Mouse (Mus musculus) C3H10T1/2 (cell line): Measurements from ENCODE around the gene Dnajb2. TPM values are rescaled to one million over a fixed set of nuclear protein-coding genes. Genes with fewer than 3 reads are reported as not detected.

Experiments used
- polyA plus RNA-seq, 2 experiments: library from polyadenylated mRNA; unstranded; fragments of >200 nt; fragmentation: generic; extraction: Trizol; gene quantifications; one replicate each; pipeline ENCODE4 v1.2.1; 2012; ENCODE audit warnings: missing spikeins in 2 of 2

The Dnajb2 gene
- polyA plus RNA-seq: 10 to 100 TPM; 17.9 to 34.8 TPM

DNA sequence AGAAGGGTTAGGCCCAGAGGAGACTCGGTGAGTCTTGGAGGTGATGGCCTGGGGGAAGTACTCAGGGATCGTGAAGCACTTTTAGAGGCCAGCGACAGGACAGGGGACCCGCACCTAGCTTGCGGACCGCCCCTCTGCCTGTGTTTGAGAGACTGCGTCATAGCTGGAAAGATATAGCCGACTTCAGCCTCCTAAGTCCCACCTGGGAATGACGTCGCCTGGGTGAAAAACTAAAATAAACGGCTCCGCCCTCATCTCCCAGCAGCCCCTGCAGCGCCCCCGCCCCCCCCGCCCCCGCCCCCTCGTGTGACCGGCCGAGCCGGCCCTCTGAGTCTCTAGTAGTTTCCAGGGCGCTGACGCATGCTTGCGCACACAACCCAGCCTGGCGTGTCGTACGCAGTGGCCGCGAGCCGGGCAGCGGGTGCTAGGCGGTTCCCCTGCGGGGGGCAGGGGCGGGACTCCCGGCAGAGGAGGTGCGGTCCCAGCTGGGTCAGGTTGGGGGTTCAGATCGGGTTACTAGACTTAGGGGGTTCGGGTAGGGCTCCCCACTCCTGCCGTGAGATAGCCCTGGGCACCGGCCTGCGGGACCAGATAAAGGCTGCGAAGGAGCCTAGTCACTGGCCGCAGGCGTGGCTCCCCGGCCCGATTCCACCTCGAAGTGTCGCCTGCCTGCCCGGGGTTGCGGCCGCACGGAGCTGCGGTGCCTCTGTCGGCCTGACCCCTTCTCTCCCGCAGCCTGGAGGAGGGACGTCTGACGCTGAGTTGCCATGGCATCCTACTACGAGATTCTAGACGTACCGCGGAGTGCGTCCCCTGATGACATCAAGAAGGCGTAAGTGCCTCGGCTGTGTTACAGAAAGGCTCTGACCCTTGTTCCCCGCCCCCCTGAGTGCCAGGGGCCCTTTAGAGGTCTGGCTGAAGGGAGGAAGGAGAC, at the start of gene Dnajb2:
Gene Dnajb2, plus strand, starts transcription at position 290 of the 934 bp plus-strand sequence.

GRCm38 (mm10) chr1:75191622-75192402, 44.4 kb upstream of the Dnajb2 start, which contains the start of the genes Ankzf1 and Atg9a:
TSS of gene Ankzf1 (plus strand) at chr1:75192151.
TSS of gene Atg9a (minus strand) at chr1:75192196.

DNA sequence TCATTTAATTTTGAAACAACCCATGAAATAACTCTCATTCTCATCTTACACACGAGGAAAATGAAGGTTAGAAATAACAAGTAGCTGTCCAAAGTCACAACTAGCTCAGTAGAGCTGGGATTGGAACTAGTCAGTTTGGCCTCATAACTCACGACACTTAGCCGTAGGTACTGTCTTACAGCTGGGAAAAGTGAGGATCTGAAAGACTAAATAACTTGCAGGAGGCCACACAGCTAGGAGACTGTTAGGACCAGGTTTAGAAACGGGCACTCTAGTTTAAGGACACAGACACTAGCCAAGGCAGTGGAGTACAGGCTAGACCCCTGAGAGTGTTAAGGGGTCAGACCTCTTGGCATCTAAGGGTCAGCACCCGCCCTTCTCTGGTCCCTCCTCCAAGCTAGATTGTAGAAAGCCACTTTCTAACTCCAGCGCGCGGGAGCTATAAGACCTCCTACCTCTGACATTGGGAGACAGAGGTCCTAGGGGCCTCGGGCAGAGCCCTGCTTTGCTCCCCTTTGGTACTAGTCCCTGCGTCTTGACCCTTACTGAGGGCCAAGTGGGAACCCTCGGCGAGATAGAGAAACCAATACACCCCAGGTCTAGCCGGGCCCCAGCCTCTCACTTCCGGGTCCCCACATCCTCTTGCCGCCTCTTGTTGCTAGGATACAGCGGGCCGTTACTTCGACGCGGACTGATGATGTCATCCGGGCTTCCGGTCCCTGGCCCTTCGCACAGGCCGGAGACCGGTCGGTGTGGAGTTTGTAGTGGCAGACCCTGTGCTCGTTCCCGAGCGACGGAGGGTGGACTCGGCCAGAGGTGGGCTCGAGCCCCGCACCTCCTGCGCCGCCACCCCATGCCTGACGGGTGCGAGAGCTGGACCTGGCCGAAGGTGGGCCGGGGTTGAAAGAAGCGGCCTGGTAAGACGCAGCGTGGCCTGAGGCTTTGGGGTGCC, 25.8 kb upstream of the Dnajb2 start, which contains the start of the genes Glb1l and Stk16:
Gene Glb1l, minus strand, starts transcription at position 678 of the 952 bp plus-strand sequence.
Gene Stk16, plus strand, starts transcription at position 703 of the 952 bp plus-strand sequence.

GRCm38 (mm10) chr1:75219531-75219930, 16.7 kb upstream of the Dnajb2 start, which contains the start of gene Tuba4a:
TSS of gene Tuba4a (minus strand) at chr1:75219865.

DNA sequence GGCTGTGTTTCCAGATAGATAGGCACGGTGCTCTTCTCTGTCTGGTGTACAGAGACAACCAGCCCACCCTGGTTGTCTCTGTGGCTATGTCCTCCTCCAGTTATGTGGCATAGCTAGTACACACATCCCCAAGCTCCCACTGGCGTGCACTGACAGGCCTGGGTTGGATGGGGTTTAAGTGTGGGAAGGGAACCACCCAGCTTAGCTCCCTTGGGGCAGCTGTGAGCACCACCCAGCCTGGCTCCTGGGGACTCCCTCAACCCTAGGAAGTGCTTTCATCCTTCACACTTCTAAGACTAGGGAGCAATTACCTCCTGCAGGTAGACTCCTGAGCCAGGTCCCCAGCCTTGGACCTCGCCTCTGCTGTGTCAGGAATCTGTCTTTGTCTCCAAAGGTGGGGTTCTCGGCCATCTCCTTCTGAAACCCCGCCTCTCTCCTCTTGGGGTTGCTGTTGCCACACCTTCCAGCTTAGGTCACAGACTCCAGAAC, 4.5 kb upstream of the Dnajb2 start, which contains the start of gene A630095N17Rik:
Gene A630095N17Rik, minus strand, starts transcription at position 439 of the 489 bp plus-strand sequence.

DNA sequence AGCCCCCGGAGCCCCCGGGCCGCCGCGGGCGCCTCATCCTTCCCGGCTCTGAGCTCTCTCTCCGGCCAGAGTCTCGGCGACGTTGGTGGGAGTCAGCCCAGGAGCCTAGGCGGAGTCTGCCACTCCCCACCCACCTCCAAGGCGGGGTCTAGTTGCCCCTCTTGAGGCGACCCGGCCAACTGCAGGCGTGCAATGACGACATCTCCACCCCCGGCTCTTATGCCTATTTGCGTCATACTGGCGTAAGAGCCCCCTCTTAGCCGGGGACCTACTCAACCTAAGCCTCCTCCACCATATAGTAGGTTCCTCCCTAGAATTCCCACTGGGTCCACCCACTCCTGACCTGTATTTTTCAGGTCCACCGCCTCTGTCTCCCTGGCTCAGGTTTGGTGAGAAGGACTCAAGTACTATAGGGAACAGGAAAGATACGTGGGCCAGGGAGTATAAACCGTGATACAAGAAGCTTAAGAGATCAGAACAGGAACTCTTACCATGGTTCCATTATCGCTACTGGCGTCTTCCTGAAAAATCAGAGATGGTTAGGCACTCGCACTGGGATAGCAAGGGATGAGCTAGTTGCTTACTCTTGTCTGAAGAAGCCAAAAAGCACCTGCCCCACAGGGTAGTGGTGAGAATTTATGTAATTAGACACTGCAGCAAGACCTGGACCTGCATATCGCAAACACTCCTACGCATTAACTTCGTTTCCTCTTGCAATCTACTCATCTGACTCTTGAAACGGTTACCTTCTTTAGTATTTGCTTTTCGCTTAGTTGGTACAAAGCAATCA, 28.1 kb downstream of the Dnajb2 start, which contains the start of gene Ptprn:
Gene Ptprn, minus strand, starts transcription at position 412 of the 790 bp plus-strand sequence.

GRCm38 (mm10) chr1:75278228-75278627, 42.0 kb downstream of the Dnajb2 start, which contains the start of gene Resp18:
TSS of gene Resp18 (minus strand) at chr1:75278415.

Other genes starting within 250 kb of the Dnajb2 start
- gene Nhej1, start 111.2 kb upstream of the Dnajb2 start, polyA plus RNA-seq: 1 to 10 TPM; 6.5 to 6.6 TPM
- under 1 TPM; 0.01 to 0.46 TPM for gene Slc23a3, start 102.5 kb upstream of the Dnajb2 start, polyA plus RNA-seq
- gene Cnppd1, start 93.7 kb upstream of the Dnajb2 start, polyA plus RNA-seq: 10 to 100 TPM; 21.7 to 39.3 TPM
- 10 to 100 TPM; 41.2 to 57.7 TPM for gene Retreg2, start 93.6 kb upstream of the Dnajb2 start, polyA plus RNA-seq
- 10 to 100 TPM; 35.1 to 38.6 TPM for gene Zfand2b, start 67.8 kb upstream of the Dnajb2 start, polyA plus RNA-seq
- 10 to 100 TPM in 1 of 2 experiments, 1 to 10 TPM in 1; 8.1 to 19.2 TPM for gene Abcb6, start 56.0 kb upstream of the Dnajb2 start, polyA plus RNA-seq
- gene Ankzf1, start 44.3 kb upstream of the Dnajb2 start, polyA plus RNA-seq: 1 to 10 TPM; 3.5 to 6.8 TPM
- 10 to 100 TPM; 13.1 to 26.6 TPM for gene Atg9a, start 44.2 kb upstream of the Dnajb2 start, polyA plus RNA-seq
- gene Glb1l, start 25.6 kb upstream of the Dnajb2 start, polyA plus RNA-seq: 1 to 10 TPM in 1 of 2 experiments, under 1 TPM in 1; 0.15 to 7.5 TPM
- gene Stk16, start 25.6 kb upstream of the Dnajb2 start, polyA plus RNA-seq: 100 to 1,000 TPM in 1 of 2 experiments, 10 to 100 TPM in 1; 77.1 to 116 TPM
- gene Tuba4a, start 16.5 kb upstream of the Dnajb2 start, polyA plus RNA-seq: 100 to 1,000 TPM in 1 of 2 experiments, 1 to 10 TPM in 1; 6.5 to 102 TPM
- gene A630095N17Rik, start 4.3 kb upstream of the Dnajb2 start, polyA plus RNA-seq: not detected
- gene Ptprn, start 28.1 kb downstream of the Dnajb2 start, polyA plus RNA-seq: under 1 TPM; 0.26 to 0.82 TPM
- gene Resp18, start 42.0 kb downstream of the Dnajb2 start, polyA plus RNA-seq: not detected
- gene Dnpep, start 81.6 kb downstream of the Dnajb2 start, polyA plus RNA-seq: 100 to 1,000 TPM in 1 of 2 experiments, 10 to 100 TPM in 1; 81.6 to 131 TPM
- gene Des, start 123.9 kb downstream of the Dnajb2 start, polyA plus RNA-seq: 1 to 10 TPM; 1.0 to 1.3 TPM
- 10 to 100 TPM in 1 of 2 experiments, 1 to 10 TPM in 1; 7.3 to 31.3 TPM for gene Speg, start 138.9 kb downstream of the Dnajb2 start, polyA plus RNA-seq
- gene Gmppa, start 199.5 kb downstream of the Dnajb2 start, polyA plus RNA-seq: 100 to 1,000 TPM in 1 of 2 experiments, 10 to 100 TPM in 1; 59.9 to 119 TPM
- gene Asic4, start 214.0 kb downstream of the Dnajb2 start, polyA plus RNA-seq: under 1 TPM in 1 of 2 experiments, not detected in 1; 0.04 TPM
- 100 to 1,000 TPM in 1 of 2 experiments, 10 to 100 TPM in 1; 40.9 to 104 TPM for gene Chpf, start 242.9 kb downstream of the Dnajb2 start, polyA plus RNA-seq
- gene Tmem198, start 243.1 kb downstream of the Dnajb2 start, polyA plus RNA-seq: 1 to 10 TPM in 1 of 2 experiments, under 1 TPM in 1; 0.25 to 1.3 TPM